Mouse (Mus musculus): ENCODE results near the gene Plcd4.

The Plcd4 gene

GRCm38 (mm10) chr1:74600501-74601266, 58.0 kb downstream of the Plcd4 start:
- no peak for DNase-seq (ENCODE audit: low spot score in 2 of 2)

GRCm38 (mm10) chr1:74601267-74601962, 58.7 kb downstream of the Plcd4 start, which contains the start of the genes Rnf25 and Stk36:
Rnf25 (minus strand) TSS chr1:74601397.
Stk36 (plus strand) TSS chr1:74601445.
- DNase-seq (ENCODE audit: low spot score in 2 of 2) = peak; percentile 67 to 73

Measured in frontal cortex, postnatal 25 days (tissue).